Mouse (Mus musculus): ENCODE measurements around the gene Arid3a.

Arid3a gene

DNA sequence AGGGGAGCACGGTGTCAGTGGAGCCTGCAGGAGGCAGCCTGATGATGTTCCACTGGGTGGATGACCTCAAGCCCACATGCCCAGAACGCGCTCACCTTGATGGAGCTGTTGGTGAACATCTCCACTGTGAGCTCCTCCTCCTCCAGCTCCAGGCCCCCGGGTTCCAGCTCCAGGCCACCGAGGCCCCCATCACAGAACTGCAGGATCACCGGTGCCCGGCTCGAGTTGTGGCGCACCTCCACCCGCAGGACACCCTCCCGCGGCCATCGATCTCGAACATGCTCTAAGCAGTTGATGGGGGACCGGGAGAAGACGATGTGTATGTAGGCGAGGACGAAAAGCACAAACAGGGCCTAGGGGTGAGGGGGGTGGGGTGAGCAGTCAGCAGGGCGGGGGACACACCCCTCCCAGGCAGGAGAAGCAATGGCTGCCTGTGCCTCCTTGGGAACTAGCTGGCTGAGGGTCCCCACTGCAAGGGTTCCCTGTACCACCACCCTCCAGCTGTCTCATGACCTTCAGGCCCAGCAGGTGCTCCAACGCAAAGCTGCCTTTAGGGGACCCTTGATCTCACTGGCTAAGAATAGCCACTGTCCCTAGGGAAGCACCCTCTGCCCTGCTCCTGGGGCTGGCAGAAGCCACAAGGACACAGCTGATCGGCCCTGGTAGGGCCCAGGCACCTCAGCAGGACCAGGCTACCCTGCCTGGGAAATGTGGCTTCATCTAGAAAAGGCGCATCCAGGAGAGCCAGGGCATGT, 52.7 kb downstream of the Arid3a start:
- DNase-seq, result no peak

DNA sequence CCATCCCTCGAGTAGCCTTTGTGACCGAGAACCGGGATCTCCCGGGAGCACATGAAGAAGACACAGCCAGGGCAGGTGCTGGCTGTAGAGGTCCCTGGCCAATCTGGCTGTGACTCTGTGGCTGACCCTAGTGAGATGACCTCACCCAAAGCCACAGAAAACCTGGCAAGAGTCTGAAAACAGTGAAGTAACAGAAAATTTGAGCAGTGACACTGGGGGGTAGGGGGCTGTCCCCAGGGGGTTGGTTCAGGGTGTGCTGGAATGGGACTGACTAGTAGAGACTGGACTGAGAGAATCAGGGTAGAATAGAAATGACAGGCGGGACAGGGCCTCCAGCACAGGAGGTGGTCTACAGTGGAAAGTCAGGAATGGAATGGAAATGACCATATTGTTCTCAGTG, 56.4 kb downstream of the Arid3a start:
- no peak for DNase-seq

DNA sequence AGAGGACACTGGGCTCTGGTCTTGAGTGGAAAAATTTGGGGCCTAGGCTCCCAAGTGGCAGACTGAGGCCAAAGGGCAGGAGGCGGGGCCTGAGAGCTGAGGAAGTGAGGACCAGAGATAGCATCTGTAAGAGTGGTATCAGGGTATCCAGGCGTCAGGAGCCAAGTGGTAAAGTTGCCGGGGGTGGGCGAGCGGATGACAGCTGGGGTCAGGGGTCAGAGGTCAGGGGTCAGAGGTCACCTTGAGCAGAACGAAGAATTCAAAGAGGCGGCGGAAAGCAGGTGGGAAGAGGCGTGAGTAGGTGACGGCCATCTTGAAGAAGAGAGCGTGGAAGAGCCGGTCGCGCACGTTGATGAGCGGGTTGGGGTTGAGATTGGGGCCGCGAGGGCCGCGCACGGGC, 56.8 kb downstream of the Arid3a start:
- DNase-seq, result peak; percentile 68

DNA sequence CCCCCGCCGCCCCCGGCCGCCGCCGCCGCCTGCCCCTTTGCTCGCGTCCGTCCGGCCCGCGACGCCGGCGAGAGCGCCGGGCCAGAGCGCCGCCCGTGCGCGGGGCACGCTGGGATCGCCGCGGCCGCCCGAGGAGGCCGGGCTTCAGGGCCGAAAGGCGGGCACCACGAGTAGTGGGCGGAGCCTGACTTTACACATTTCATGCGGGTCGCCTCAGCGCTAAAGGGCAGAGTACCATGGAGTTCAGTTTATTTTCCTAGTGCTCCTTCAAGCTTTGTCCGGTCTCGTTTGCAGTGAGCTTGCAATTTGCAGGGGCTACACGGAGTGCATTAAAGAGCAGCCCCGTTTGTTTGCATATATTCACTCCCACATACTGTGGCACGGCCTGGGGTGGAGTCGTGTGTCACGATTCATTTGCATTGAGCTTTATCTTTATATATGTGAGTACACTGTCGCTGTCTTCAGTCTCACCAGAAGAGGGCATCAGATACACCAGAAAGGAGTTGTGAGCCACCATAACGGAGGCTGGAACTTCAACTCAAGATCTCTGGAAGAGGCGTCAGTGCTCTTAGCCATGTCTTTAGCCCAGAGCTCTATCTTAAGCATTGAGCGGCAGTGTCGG, 57.5 kb downstream of the Arid3a start, which contains the start of gene Tmem259:
Tmem259 (minus strand) TSS at position 136 of the 622 bp plus-strand sequence.
- peak; percentile 97 for DNase-seq

DNA sequence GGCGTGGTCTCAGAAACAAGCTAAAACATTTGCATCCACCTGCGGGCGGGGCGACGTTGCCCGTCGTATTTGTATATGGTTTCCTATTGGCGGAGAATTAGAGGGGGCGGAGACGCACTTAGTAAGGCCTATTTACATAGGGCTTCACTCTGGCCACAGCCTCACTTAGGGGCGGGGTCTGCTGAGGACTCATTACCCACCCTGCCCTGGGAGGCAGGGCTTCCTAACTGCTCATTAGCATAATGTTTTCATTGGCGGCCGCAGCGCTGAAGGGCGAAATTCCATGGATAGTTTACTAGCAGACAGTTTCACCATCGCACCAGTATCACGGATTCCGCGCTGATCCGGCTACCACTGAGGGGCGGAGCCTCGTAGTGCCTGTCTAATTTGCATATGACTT, 58.0 kb downstream of the Arid3a start:
- DNase-seq, result peak; percentile 99

DNA sequence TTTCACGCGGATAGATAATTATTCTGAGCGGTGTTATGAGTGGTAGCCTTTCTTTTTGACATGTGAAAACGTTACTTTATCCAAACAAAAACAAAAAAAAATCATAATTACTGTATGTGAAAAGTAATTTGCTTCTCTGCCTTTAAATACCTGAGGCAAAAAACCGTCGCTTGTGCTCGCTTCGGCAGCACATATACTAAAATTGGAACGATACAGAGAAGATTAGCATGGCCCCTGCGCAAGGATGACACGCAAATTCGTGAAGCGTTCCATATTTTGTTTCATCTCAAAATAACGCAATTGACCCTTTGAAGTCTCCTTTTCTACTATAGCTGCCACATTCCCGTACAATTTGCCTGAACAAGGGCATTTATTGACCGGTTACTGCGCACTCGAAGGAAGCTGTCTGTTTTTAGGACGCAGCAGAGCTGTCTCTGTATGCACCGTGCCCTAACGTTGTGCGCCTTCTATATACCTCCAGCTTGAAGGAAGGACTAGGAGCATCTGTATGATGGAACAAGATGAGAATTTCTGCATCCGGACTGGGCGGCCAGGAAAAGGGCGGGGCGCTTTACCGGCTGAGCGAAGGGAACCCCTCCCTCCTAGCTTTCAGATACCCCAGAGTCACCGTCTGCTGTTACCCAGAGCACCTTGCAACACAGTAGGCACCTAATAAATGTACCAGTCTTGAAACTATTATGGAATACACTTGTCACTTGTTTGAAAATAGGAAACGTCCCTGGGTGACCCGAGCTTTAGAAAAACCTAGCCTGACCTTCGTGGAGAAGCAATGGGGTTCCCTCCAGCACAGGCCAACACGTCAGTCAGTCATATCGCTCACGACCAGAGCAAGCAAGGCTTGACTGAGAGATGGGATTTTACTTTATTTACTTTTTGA, 58.7 kb downstream of the Arid3a start:
- DNase-seq, result peak; percentile 57

DNA sequence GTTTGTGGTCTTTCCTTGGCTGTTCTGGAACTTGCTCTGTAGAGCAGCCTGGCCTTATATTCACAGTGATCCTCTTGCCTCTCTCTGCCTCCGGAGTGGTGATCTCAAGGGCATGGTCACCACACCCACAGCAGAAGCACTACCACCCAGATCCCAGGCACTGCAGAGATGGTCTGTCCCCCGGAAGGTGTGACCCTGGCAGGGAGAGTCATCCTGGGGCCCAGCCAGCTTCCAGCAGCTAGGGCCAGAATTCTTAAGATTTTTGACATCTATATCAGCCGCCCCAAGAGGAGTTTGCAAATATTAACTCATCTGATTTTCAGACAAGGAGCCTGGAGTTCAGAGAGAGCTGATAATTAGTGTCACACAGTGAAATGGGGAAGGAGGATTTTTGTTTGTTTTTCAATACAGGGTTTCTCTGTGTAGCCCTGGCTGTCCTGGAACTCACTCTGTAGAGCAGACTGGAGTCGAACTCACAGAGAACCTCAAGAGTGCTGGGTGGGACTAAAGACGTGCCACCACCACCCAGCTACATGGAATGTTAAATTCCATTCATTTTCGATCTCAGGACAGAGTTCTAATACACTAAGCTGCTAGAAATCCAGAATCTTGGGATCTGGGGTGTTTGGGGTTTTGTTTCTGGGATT, 59.5 kb downstream of the Arid3a start:
- no peak for DNase-seq

DNA sequence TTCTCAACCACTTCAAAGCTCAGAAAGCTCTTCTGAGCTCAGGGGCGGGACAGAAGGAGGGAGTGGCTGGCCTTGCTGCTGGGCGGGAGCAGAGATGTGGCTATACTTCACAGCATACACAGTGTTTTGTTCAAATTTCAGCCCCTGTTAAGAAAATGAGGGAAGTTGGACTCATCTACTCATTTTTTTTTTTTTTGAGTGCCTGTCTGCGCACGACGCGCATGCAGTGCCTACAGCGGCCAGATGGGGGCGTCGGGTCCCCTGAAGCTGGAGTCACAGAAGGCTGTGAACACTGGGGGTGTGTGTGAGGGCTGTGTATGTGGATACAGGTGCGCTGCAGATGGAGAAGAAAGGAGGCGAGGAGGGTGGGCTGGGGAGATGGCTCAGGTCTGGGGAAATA, 60.1 kb downstream of the Arid3a start:
- peak; percentile 87 for DNase-seq

DNA sequence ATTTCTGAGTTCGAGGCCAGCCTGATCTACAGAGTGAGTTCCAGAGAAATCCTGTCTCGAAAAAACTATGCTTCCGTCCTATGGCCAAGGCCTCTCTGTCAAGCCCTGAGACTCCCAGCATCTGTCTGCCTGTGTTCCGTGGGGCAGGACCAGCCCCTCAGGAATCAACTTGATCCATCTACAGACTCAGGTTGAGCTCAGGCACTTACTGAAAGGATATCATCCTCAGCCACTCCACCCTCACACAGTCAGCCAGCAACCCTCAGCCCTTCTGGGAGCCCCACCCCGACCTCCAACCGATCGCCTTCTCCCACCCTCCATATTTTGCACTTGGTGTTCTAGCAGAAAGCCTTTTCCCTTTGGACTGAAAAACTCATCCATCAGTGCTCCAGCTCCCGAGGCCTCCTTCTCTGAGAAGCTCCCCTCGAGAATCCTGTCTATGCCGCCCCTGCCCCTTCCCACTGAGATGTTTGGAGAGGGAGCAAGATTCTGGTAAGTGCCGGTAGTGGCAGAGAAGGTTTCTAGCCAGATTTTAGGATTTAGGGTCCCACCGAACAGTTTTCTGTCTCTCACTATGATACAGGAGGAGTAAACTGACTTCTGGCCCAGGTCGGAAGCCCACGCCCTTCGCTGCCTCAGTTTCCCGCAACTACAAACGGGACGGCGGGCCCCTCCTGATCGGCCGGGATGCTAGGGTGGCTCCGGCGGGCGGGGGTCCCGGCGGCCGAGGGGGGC, 61.1 kb downstream of the Arid3a start:
- DNase-seq, result peak; percentile 24

DNA sequence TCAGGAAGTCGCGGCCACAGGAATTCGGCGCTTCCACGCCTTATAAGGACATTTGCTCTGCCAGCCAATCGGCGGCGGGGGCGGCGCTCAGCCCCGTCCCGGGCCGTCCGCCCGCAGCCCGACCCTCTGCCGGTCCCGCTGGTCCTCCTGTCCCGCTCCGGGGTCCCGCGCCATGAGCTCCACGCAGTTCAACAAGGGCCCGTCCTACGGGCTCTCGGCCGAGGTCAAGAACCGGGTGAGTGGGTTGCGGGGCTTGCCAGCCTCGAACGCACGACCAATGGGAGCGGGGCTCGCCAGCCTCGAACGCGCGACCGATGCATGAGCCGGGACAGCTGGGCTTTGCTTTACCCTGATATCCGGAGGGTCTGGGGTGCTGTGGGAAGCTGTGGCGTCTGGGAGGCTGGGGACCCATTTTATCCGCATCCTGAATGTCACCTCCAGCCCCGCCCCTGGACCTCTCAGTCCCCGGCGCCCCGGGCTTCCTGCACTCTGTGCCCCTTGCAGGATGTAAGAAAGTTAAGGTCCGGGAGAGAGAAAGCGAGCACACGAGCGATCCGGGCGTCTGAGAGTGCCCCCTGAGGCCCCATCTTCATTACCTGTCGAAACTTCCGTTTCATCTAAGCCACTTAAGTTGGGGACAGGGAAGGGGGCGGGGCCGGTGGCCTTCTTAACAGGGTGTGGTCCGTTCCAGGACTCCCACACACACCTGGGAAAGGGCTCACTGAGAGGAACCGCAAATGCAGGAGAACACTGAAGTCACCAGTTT, 61.8 kb downstream of the Arid3a start, which contains the start of gene Cnn2:
Cnn2 (plus strand) TSS at position 79 of the 766 bp plus-strand sequence.
- peak; percentile 85 for DNase-seq

DNA sequence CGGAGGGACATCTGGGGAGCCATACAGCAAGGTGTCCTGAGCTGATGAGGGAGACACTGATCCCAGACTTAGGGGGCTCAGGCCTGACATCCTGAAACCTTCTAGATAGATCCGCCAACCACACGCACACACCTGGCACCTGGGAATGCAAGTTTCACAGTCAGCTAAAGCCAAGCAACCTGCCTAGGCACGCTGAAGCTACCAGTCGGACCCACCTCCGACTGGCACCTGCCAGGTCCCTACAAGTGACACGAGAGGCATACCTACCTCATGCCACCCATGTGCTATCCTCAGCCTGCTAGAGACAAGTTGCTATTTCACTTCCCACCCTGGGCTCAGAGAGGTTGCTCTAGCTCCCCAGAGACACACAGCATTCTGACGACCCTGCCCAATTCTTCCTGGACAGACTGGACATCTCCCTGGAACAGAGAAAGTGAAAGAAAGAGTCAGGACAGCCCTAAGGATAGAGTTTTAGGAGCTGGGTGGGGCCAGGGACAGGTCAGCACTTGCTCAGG, 62.5 kb downstream of the Arid3a start:
- no peak for DNase-seq

DNA sequence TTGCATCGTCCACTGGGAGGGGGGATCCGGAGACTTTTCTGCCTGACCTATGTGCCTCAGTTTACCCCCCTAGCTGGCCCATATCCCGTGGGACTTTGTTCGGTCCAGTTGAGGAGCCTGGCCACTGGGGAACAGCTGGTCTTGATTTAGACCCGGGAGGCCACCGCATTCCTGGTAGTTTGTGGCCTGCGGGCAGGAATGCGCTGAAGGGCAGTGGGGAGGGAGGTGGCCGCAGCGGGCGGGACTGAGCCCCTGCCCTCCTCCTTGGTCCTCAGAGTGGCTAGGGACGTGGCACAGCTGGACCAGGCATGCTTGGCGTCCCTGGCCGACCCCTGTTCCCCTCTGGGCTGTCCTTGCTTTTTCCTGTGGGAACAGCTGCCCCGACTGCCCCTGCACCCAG, 63.0 kb downstream of the Arid3a start:
- peak; percentile 69 for DNase-seq

DNA sequence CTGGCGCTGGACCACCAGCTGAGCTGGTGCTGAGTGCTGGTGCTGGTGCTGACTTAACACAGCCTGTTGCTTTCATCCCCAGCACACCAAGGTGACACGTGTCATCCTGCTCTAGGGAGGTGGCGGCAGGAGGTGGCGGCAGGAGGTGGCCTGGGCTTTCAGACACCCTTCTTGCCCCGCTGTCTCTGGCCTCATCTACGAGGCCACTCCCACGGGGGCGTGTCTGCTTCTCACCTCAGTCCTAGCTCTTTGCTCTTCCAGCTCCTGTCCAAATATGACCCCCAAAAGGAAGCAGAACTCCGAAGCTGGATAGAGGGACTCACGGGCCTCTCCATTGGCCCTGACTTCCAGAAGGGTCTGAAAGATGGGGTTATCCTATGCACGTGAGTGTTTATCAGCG, 64.3 kb downstream of the Arid3a start:
- DNase-seq, result no peak

DNA sequence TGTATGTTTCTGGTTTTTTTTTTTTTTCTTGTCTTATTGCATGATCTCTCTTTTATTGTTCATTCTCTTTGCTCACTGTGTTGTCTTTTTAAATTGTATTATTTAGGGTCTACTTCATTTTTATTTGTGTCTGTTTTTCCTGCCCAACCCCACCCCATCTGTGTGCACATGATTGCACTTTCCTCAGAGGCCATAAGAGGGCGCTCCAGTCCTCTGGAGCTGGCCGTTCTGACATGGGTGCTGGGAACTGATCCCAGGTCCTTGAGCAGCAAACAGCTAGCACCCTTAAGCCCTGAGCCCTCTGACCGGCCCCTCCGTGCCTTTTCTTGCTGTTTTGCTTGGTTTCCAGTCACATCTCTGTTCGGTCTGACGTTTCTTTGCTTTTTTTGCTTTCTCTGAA, 64.7 kb downstream of the Arid3a start:
- DNase-seq, result no peak

DNA sequence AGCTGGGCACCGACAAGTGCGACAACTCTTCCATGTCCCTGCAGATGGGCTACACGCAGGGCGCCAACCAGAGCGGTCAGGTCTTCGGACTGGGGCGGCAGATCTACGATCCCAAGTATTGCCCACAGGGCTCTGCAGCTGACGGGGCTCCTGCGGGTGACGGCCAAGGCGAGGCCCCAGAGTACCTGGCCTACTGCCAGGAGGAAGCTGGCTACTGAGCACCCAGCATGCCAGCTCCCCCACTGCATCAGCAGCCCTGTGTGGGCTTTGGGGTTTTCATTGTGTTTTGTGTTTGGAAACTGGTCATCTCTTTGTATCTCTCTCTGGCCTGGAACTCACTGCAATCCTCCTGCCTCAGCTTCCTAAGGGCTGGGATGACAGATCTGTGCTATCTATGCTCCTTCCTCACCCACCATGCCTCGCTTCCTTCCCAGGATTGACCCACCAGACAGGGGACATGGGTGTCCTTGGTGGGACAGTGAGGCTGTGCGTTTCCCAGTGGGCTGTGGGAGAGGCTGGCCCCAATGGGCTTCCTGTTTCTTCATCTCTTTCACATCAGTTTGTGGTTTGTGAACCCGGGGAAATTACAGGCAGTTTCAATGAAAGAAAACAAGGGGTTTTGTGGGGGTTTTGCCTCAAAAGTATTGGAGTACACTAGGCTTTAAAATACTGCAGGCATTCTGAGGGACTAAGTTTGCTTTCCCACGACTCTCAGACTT, 67.7 kb downstream of the Arid3a start:
- DNase-seq, result no peak

DNA sequence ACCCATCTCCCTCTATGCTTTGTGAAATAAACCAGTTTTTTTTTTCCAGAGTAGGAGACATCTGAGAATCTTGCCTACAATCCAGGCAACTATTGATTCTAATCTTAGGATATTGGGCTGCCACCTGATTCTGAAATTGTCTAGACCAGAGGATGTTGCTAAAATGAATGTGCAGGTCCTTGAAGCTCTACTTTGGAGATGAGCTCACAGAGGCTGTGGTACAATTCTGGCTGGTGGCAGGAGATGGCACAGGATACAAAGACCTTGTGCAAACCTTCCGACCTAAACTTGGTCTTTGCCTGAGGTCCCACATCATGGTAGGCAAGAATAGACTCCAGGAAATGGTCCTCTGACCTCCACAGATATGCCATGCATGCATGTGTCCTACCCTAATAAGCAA, 68.8 kb downstream of the Arid3a start:
- no peak for DNase-seq

DNA sequence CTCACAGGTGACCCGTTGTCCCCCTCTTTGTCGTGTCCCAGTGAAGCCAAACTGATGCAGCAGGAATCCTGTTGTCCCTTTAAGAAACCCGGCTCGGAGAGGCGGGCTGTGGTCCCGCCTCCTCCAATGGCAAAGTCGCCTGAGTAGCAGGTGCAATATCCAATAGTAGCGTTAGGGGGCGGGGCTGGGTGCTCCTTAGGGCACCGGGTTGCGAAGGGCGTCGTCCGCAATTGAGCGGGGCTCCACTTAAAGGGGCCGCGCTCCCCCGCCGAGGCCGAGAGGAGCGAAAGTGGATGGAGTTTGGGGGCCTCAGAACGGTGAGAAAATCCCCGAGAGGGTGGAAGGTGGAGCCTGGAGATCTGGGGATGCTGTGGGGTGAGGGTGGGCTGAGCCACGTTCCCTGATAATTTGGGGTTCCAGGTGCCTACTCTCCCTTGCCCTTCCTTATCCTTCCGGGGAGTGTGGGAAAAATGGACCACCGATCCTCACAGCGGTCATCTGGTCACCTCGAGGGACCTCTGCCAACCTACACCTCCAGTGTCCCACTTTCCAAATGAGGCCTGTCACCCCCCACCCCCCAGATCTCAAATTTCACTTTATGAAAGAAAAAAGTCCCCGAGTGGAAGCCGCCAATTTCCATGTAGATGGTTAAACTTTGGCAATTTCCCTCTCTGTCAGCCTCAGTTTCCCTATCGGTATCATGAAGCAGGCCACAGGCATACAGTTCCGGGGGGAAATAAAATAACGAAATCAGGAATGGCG, 69.6 kb downstream of the Arid3a start, which contains the start of gene Abca7:
Abca7 (plus strand) TSS at position 223 of the 762 bp plus-strand sequence.
- DNase-seq, result peak; percentile 99

DNA sequence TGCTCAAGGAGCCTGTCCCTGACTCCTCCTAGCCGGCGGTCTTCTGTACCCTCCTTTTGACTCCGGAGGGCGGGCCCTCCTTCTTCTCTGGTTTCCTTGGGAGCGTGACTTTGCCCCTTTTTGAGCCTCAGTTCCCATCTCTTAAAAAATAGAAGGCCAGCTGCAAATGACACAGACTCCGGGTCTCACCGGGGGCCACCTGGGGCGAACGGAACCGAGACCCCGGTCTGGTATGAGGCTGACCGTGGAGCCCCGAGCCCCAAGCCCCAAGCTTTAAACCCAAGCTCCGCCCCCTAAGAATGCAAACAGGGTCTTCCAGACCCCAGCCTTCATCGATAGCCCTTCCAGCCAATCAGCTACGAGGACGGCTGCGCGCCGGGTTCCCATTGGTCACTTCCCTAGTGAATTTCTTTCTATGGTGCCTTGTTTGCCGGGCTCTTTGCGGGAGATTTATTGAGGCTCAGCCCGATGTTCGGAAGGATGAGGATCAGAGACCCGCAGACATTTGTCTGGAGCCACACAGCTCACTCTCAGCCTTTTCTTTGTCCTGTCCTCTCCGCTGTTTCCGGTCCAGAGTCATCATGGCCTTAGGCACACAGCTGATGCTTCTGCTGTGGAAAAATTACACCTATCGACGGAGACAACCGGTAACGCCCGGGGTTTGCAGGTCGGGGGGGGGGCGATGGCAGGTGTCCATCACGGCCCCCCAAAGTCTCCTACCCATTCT, 70.4 kb downstream of the Arid3a start:
- DNase-seq, result peak; percentile 95

DNA sequence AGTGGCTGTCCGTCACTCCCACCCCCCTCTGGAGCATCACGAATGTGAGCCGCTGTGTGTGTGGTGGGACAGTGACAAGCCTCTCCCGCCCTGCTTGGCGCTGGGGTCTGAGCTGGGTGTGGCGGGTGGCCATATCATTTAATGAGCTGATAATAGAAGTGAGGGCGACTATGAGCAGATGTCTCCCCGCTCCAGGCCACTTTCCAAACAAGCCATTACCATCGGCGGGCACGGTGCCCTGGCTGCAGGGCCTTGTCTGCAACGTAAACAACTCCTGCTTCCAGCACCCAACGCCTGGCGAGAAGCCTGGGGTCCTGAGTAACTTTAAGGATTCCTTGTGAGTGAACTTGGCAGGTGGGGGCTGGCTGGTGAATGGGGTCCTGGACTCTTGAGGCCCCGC, 71.0 kb downstream of the Arid3a start:
- no peak for DNase-seq
